In genomic region chr4:126315931-126316330, GRCm38 (mm10) we compare ENCODE assay signal across 9 mouse cellular contexts. TPM values are rescaled to one million over a fixed set of nuclear protein-coding genes. Genes with fewer than 3 reads are reported as not detected.
A peak's percentile ranks its signal among the peaks of the same experiment; 100 is the strongest.
DNase-seq lines count a peak whose midpoint lies in the region; ATAC-seq and TF ChIP-seq lines count a peak whose summit lies in the region.
"Had no signal": no experiment of that assay in that cellular context is flagged by ENCODE, and none has a peak within 500 bp of the region (broad histone marks: within the 10 kb centered on the region; RNA-seq: fewer than 3 reads in every experiment).

No protein-coding gene starts in this region.

- peaks cover 42% of the 10 kb centered on the region for H3K36me3 ChIP-seq in lung, embryonic 14.5 days (ENCODE audit: insufficient read depth)
- peaks cover 15% of the 10 kb centered on the region for H3K36me3 ChIP-seq in stomach, postnatal 0 days (ENCODE audit: control insufficient read depth, insufficient read depth, low read length)

- ATAC-seq in lung, embryonic 14.5 days (ENCODE audit: insufficient read depth) = peak; percentile 19; the same call in 1 of the 2 replicates
- peak; percentile 41; the same call in 1 of the 2 replicates for ATAC-seq in stomach, postnatal 0 days (ENCODE audit: low FRiP score, low TSS enrichment)

- peaks cover 4% of the 10 kb centered on the region; the same call in 1 of the 2 replicates for H3K4me1 ChIP-seq in lung, embryonic 14.5 days (ENCODE audit: insufficient read depth)
- H3K4me1 ChIP-seq in lung, adult 2 months (ENCODE audit: control insufficient read depth, insufficient read depth, low read length) = peaks cover 2% of the 10 kb centered on the region; the same call in 1 of the 2 replicates
- no peaks in the 10 kb centered on the region; the same call in none of the 2 replicates for H3K4me1 ChIP-seq in stomach, postnatal 0 days (replicated peaks; ENCODE audit: control insufficient read depth, insufficient read depth)

- no peak for TF ChIP-seq EP300 in stomach, postnatal 0 days (optimal IDR thresholded peaks at IDR 0.05)

- H3K4me3 ChIP-seq in gastrocnemius, adult 2 months = no peak overlapping the region
- no peak overlapping the region for H3K4me3 ChIP-seq in lung, embryonic 14.5 days (ENCODE audit: low read depth, low read length)
- H3K4me3 ChIP-seq in lung, adult 2 months (replicated peaks; ENCODE audit: extremely low read depth, low read depth, low read length) = no peak overlapping the region
- H3K4me3 ChIP-seq in stomach, postnatal 0 days (ENCODE audit: low read depth, low read length) = no peak overlapping the region

- 31% methylated on average over 5 of the region's 5 CpGs for WGBS in lung, embryonic 14.5 days
- WGBS in lung, adult 2 months = 35% methylated on average over 5 of the region's 5 CpGs
- WGBS in stomach, postnatal 0 days = 32% methylated on average over 5 of the region's 5 CpGs

- no peak overlapping the region for H3K4me2 ChIP-seq in lung, embryonic 14.5 days
- H3K4me2 ChIP-seq in stomach, postnatal 0 days (replicated peaks; ENCODE audit: low read depth) = no peak overlapping the region
- H3K4me2 ChIP-seq: midbrain, embryonic 11.5 days had no signal

- no peak for TF ChIP-seq CTCF in gastrocnemius, adult 2 months (IDR thresholded peaks at IDR 0.05)
- TF ChIP-seq CTCF in lung, embryonic 14.5 days (IDR thresholded peaks at IDR 0.05; ENCODE audit: low read depth) = no peak
- TF ChIP-seq CTCF in lung, adult 2 months (IDR thresholded peaks at IDR 0.05; ENCODE audit: insufficient read depth, low read length) = no peak
- TF ChIP-seq CTCF in stomach, postnatal 0 days (IDR thresholded peaks at IDR 0.05; ENCODE audit: low read depth) = no peak

- no peak for TF ChIP-seq POLR2A in lung, adult 2 months (IDR thresholded peaks at IDR 0.05; ENCODE audit: borderline replicate concordance, extremely low read depth, low read depth, low read length)

- peak; percentile 58 for DNase-seq in gastrocnemius, adult 2 months
- DNase-seq in gastrocnemius, postnatal 25 days = no peak
- peak; percentile 39 for DNase-seq in lung, embryonic 14.5 days
- DNase-seq in lung, adult 2 months = no peak
- peak; percentile 44 for DNase-seq in kidney, adult 9 months
- peak; percentile 15 for DNase-seq in stomach, postnatal 0 days (ENCODE audit: low spot score)
- no peak for DNase-seq in right cerebral cortex, postnatal 36 days (ENCODE audit: low spot score in 2 of 2)
- DNase-seq: liver had no signal

- H3K27ac ChIP-seq in gastrocnemius, adult 2 months = peak overlapping the region; percentile 63
- no peak overlapping the region for H3K27ac ChIP-seq in lung, embryonic 14.5 days (ENCODE audit: low read depth)
- H3K27ac ChIP-seq in stomach, postnatal 0 days (replicated peaks) = no peak overlapping the region

- H3K9me3 ChIP-seq in lung, embryonic 14.5 days (ENCODE audit: low read depth, low read length) = no peaks in the 10 kb centered on the region
- H3K9me3 ChIP-seq in stomach, postnatal 0 days (ENCODE audit: control insufficient read depth, low read length) = no peaks in the 10 kb centered on the region

- no peak overlapping the region for H3K9ac ChIP-seq in lung, embryonic 14.5 days
- no peak overlapping the region for H3K9ac ChIP-seq in stomach, postnatal 0 days (ENCODE audit: low read length)

- intact Hi-C loops in gastrocnemius, adult 2 months (cut with DNase I) = no loop called here

- no peaks in the 10 kb centered on the region for H3K27me3 ChIP-seq in lung, embryonic 14.5 days (ENCODE audit: insufficient read depth, low read length)
- no peaks in the 10 kb centered on the region for H3K27me3 ChIP-seq in stomach, postnatal 0 days (ENCODE audit: control insufficient read depth, insufficient read depth, low read length)

RNA-seq across cellular contexts. Expression of gene Adprhl2, which starts 5.6 kb away (rescaled TPM):
- 1 to 10 TPM; 9.3 to 9.5 TPM for total RNA-seq in gastrocnemius, adult 2 months (2021)
- 1 to 10 TPM; 7.4 to 8.4 TPM for total RNA-seq in gastrocnemius, postnatal 25 days (2021)
- 52.8 and 56.8 TPM in 2 replicates for polyA plus RNA-seq in lung, embryonic 14.5 days (2014; fragmentation: Nextera tagmentation; extraction: Ambion mirVana)
- polyA plus RNA-seq in lung, adult 2 months (2012; rRNA removed) = 42.2 and 49.0 TPM in 2 replicates
- 33.8 and 35.7 TPM in 2 replicates for polyA plus RNA-seq in stomach, postnatal 0 days (2015; fragmentation: Nextera tagmentation; extraction: Ambion mirVana)

RNA-seq across cellular contexts. Expression of gene Tekt2, which starts 9.6 kb away (rescaled TPM):
- total RNA-seq in gastrocnemius, adult 2 months (2021) = under 1 TPM in 1 of 2 experiments, not detected in 1; 0.64 TPM
- total RNA-seq in gastrocnemius, postnatal 25 days (2021) = under 1 TPM; 0.31 to 0.88 TPM
- polyA plus RNA-seq in lung, embryonic 14.5 days (2014; fragmentation: Nextera tagmentation; extraction: Ambion mirVana) = 1.3 and 2.5 TPM in 2 replicates
- 12.9 and 18.6 TPM in 2 replicates for polyA plus RNA-seq in lung, adult 2 months (2012; rRNA removed)
- 3.6 and 3.9 TPM in 2 replicates for polyA plus RNA-seq in stomach, postnatal 0 days (2015; fragmentation: Nextera tagmentation; extraction: Ambion mirVana)

RNA-seq across cellular contexts. Expression of gene Col8a2, which starts 29.3 kb away (rescaled TPM):
- total RNA-seq in gastrocnemius, adult 2 months (2021) = 1 to 10 TPM in 1 of 2 experiments, under 1 TPM in 1; 0.74 to 6.0 TPM
- 1 to 10 TPM in 1 of 2 experiments, under 1 TPM in 1; 0.96 to 3.9 TPM for total RNA-seq in gastrocnemius, postnatal 25 days (2021)
- polyA plus RNA-seq in lung, embryonic 14.5 days (2014; fragmentation: Nextera tagmentation; extraction: Ambion mirVana) = 4.0 and 5.2 TPM in 2 replicates
- polyA plus RNA-seq in lung, adult 2 months (2012; rRNA removed) = 3.5 and 4.4 TPM in 2 replicates
- 6.4 and 7.8 TPM in 2 replicates for polyA plus RNA-seq in stomach, postnatal 0 days (2015; fragmentation: Nextera tagmentation; extraction: Ambion mirVana)

RNA-seq across cellular contexts. Expression of gene Trappc3, which starts 53.8 kb away (rescaled TPM):
- total RNA-seq in gastrocnemius, adult 2 months (2021) = 10 to 100 TPM; 18.6 to 24.3 TPM
- total RNA-seq in gastrocnemius, postnatal 25 days (2021) = 10 to 100 TPM; 18.0 to 21.0 TPM
- polyA plus RNA-seq in lung, embryonic 14.5 days (2014; fragmentation: Nextera tagmentation; extraction: Ambion mirVana) = 26.7 and 28.9 TPM in 2 replicates
- polyA plus RNA-seq in lung, adult 2 months (2012; rRNA removed) = 31.7 and 51.1 TPM in 2 replicates
- polyA plus RNA-seq in stomach, postnatal 0 days (2015; fragmentation: Nextera tagmentation; extraction: Ambion mirVana) = 80.7 and 84.6 TPM in 2 replicates

RNA-seq across cellular contexts. Expression of gene Map7d1, which starts 59.8 kb away (rescaled TPM):
- 100 to 1,000 TPM; 177 to 199 TPM for total RNA-seq in gastrocnemius, adult 2 months (2021)
- 100 to 1,000 TPM; 166 to 187 TPM for total RNA-seq in gastrocnemius, postnatal 25 days (2021)
- 50.7 and 61.1 TPM in 2 replicates for polyA plus RNA-seq in lung, embryonic 14.5 days (2014; fragmentation: Nextera tagmentation; extraction: Ambion mirVana)
- polyA plus RNA-seq in lung, adult 2 months (2012; rRNA removed) = 153 and 194 TPM in 2 replicates
- polyA plus RNA-seq in stomach, postnatal 0 days (2015; fragmentation: Nextera tagmentation; extraction: Ambion mirVana) = 15.2 and 17.8 TPM in 2 replicates

Comparison
In these comparisons a context has a peak if more than half of its experiments do, and no peak if none do; other contexts are left out.
1. DNase-seq: peak in gastrocnemius, adult 2 months (single experiment), lung, embryonic 14.5 days (single experiment), kidney, adult 9 months (single experiment) and stomach, postnatal 0 days (single experiment); none in gastrocnemius, postnatal 25 days (single experiment), lung, adult 2 months (single experiment) and right cerebral cortex, postnatal 36 days (0 of 2).